Mouse (Mus musculus) E14TG2a.4 (cell line): ENCODE data around the gene Rtkn.

Experiments
- CTCF ChIP-seq: conservative IDR thresholded peaks from 2 replicates; pipeline ENCODE4 v1.5.1; 2014; ENCODE audit warnings: low read length
- POU5F1 ChIP-seq: IDR thresholded peaks from 2 replicates; pipeline ENCODE4 v1.6.1; 2014; ENCODE audit warnings: low read length, borderline replicate concordance

DNA sequence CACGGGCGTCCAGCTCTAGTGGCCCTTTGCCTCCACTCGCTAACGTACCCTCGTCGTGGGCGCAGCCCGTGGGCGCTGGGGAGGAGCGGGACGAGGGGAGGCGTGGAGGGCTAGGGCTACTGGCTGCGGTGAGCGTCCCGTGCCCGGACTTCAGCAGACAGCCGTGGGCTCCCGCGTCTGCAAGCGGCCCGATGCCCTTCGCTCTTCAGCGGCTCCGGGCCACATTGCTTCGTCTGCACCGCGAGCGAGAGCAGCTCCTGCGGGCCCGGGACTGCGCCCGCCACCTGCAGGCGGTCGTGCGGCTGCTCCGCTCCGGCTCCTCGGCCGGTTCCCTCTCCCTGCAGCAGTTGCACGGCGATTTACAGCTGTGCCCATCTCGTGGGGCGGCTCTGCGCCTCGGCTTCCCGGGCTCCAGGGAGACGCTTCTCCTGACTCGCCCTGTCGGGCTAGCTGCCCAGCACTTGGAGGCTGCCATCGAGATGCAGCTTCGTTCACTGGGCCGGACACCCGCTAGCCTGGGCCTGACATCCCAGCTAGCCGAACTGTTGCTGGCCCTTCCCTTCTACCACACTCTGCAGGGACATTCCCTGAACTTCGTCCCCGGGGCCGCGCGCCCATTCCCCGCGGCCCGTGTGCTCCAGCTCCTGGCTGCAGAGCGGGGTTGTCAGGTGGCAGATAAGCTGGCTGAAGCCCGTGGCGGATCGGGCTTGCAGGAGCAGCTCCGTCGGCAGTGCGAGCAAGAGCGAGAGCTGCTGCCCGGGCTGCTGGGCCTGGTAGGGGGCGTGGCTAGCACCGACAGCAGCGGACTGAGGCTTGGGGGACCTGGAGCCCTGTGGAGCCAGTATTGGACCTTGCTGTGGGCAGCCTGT lies 33.3 kb upstream of the Rtkn start:
- TF ChIP-seq CTCF = no peak
- no peak for TF ChIP-seq POU5F1
